Mouse (Mus musculus): ENCODE results near the gene Gm49405. TPM values are rescaled to one million over a fixed set of nuclear protein-coding genes. Genes with fewer than 3 reads are reported as not detected.

Gene Gm49405
- total RNA-seq, 1 experiment, result 1.9 TPM

GRCm38 (mm10) chr19:3962469-3962868 lies 38.0 kb upstream of the Gm49405 start:
- in situ Hi-C loops (cut with MboI; ENCODE audit: low sequenced_read_pairs in 2 of 2, unreplicated experiment in 2 of 2), result no loop called here
- H3K36me3 ChIP-seq (ENCODE audit: control insufficient read depth, insufficient read depth, low read length, poor library complexity, severe bottlenecking), result no peaks in the 10 kb centered on the region
- DNase-seq (ENCODE audit: low read depth, low spot score), result peak; percentile 42

GRCm38 (mm10) chr19:3964030-3964429 lies 36.4 kb upstream of the Gm49405 start:
- TF ChIP-seq ZC3H11A (IDR thresholded peaks at IDR 0.05; ENCODE audit: borderline replicate concordance, low read depth, low read length) (no peak), MAFK (IDR thresholded peaks at IDR 0.05; ENCODE audit: insufficient read depth, low read depth, low read length) (no peak), HCFC1 (IDR thresholded peaks at IDR 0.05; ENCODE audit: borderline replicate concordance, insufficient read depth, low read length) (no peak), ZNF384 (IDR thresholded peaks at IDR 0.05; ENCODE audit: low read depth, low read length) (no peak)
- no peak for DNase-seq (ENCODE audit: low read depth, low spot score)
- H3K4me3 ChIP-seq (ENCODE audit: insufficient read depth in 1 of 2, low read depth in 1 of 2, low read length in 2 of 2, poor library complexity in 1 of 2, severe bottlenecking in 1 of 2), result no peak overlapping the region
- no peaks in the 10 kb centered on the region; a peak in 1 of 4 replicates for H3K4me1 ChIP-seq (ENCODE audit: control insufficient read depth in 2 of 2, insufficient read depth in 2 of 2, low read length in 2 of 2, poor library complexity in 1 of 2)
- H3K36me3 ChIP-seq (ENCODE audit: control insufficient read depth, insufficient read depth, low read length, poor library complexity, severe bottlenecking), result no peaks in the 10 kb centered on the region
- H3K9me3 ChIP-seq (ENCODE audit: control insufficient read depth, insufficient read depth, low read depth, low read length), result no peaks in the 10 kb centered on the region
- H3K27ac ChIP-seq (ENCODE audit: insufficient read depth, low read depth, low read length, poor library complexity, severe bottlenecking), result no peak overlapping the region
- in situ Hi-C loops (cut with MboI; ENCODE audit: low sequenced_read_pairs in 2 of 2, unreplicated experiment in 2 of 2), result no loop called here
- H3K9ac ChIP-seq (ENCODE audit: insufficient read depth, low read depth, low read length, poor library complexity, severe bottlenecking), result no peak overlapping the region

More at GRCm38 (mm10) chr19:3962469-3962868, 38.0 kb upstream of the Gm49405 start:
- Histone ChIP-seq H3K9ac (ENCODE audit: insufficient read depth, low read depth, low read length, poor library complexity, severe bottlenecking) (no peak overlapping the region), H3K27ac (ENCODE audit: insufficient read depth, low read depth, low read length, poor library complexity, severe bottlenecking) (no peak overlapping the region), H3K4me3 (ENCODE audit: insufficient read depth in 1 of 2, low read depth in 1 of 2, low read length in 2 of 2, poor library complexity in 1 of 2, severe bottlenecking in 1 of 2) (no peak overlapping the region), H3K9me3 (ENCODE audit: control insufficient read depth, insufficient read depth, low read depth, low read length) (no peaks in the 10 kb centered on the region), H3K4me1 (ENCODE audit: control insufficient read depth in 2 of 2, insufficient read depth in 2 of 2, low read length in 2 of 2, poor library complexity in 1 of 2) (no peaks in the 10 kb centered on the region)
- TF ChIP-seq ZC3H11A (IDR thresholded peaks at IDR 0.05; ENCODE audit: borderline replicate concordance, low read depth, low read length) (no peak), CHD2 (IDR thresholded peaks at IDR 0.05; ENCODE audit: low read depth, low read length) (no peak), HCFC1 (IDR thresholded peaks at IDR 0.05; ENCODE audit: borderline replicate concordance, insufficient read depth, low read length) (no peak), MAFK (IDR thresholded peaks at IDR 0.05; ENCODE audit: insufficient read depth, low read depth, low read length) (no peak), ZNF384 (IDR thresholded peaks at IDR 0.05; ENCODE audit: low read depth, low read length) (no peak)

- Histone ChIP-seq H3K36me3 (ENCODE audit: control insufficient read depth, insufficient read depth, low read length, poor library complexity, severe bottlenecking) (no peaks in the 10 kb centered on the region), H3K27ac (ENCODE audit: insufficient read depth, low read depth, low read length, poor library complexity, severe bottlenecking) (no peak overlapping the region), H3K4me1 (ENCODE audit: control insufficient read depth in 2 of 2, insufficient read depth in 2 of 2, low read length in 2 of 2, poor library complexity in 1 of 2) (no peaks in the 10 kb centered on the region; a peak in 1 of 4 replicates), H3K9ac (ENCODE audit: insufficient read depth, low read depth, low read length, poor library complexity, severe bottlenecking) (no peak overlapping the region), H3K9me3 (ENCODE audit: control insufficient read depth, insufficient read depth, low read depth, low read length) (no peaks in the 10 kb centered on the region), H3K4me3 (ENCODE audit: insufficient read depth in 1 of 2, low read depth in 1 of 2, low read length in 2 of 2, poor library complexity in 1 of 2, severe bottlenecking in 1 of 2) (no peak overlapping the region)
- TF ChIP-seq MAFK (IDR thresholded peaks at IDR 0.05; ENCODE audit: insufficient read depth, low read depth, low read length) (no peak), HCFC1 (IDR thresholded peaks at IDR 0.05; ENCODE audit: borderline replicate concordance, insufficient read depth, low read length) (no peak), ZNF384 (IDR thresholded peaks at IDR 0.05; ENCODE audit: low read depth, low read length) (no peak), CHD2 (IDR thresholded peaks at IDR 0.05; ENCODE audit: low read depth, low read length) (no peak), ZC3H11A (IDR thresholded peaks at IDR 0.05; ENCODE audit: borderline replicate concordance, low read depth, low read length) (no peak)
- DNase-seq (ENCODE audit: low read depth, low spot score), result no peak
- in situ Hi-C loops (cut with MboI; ENCODE audit: low sequenced_read_pairs in 2 of 2, unreplicated experiment in 2 of 2), result no loop called here
Measured at GRCm38 (mm10) chr19:3966330-3967075, 33.9 kb upstream of the Gm49405 start.

- Histone ChIP-seq H3K9ac (ENCODE audit: insufficient read depth, low read depth, low read length, poor library complexity, severe bottlenecking) (no peak overlapping the region), H3K4me3 (ENCODE audit: insufficient read depth in 1 of 2, low read depth in 1 of 2, low read length in 2 of 2, poor library complexity in 1 of 2, severe bottlenecking in 1 of 2) (no peak overlapping the region), H3K27ac (ENCODE audit: insufficient read depth, low read depth, low read length, poor library complexity, severe bottlenecking) (no peak overlapping the region), H3K4me1 (ENCODE audit: control insufficient read depth in 2 of 2, insufficient read depth in 2 of 2, low read length in 2 of 2, poor library complexity in 1 of 2) (peaks cover 0 to 2% of the 10 kb centered on the region in 2 experiments; a peak in 1 of 4 replicates), H3K36me3 (ENCODE audit: control insufficient read depth, insufficient read depth, low read length, poor library complexity, severe bottlenecking) (no peaks in the 10 kb centered on the region), H3K9me3 (ENCODE audit: control insufficient read depth, insufficient read depth, low read depth, low read length) (no peaks in the 10 kb centered on the region)
- no peak for DNase-seq (ENCODE audit: low read depth, low spot score)
- in situ Hi-C loops (cut with MboI; ENCODE audit: low sequenced_read_pairs in 2 of 2, unreplicated experiment in 2 of 2), result no loop called here
- TF ChIP-seq CHD2 (IDR thresholded peaks at IDR 0.05; ENCODE audit: low read depth, low read length) (no peak), ZNF384 (IDR thresholded peaks at IDR 0.05; ENCODE audit: low read depth, low read length) (no peak), ZC3H11A (IDR thresholded peaks at IDR 0.05; ENCODE audit: borderline replicate concordance, low read depth, low read length) (no peak), MAFK (IDR thresholded peaks at IDR 0.05; ENCODE audit: insufficient read depth, low read depth, low read length) (no peak), HCFC1 (IDR thresholded peaks at IDR 0.05; ENCODE audit: borderline replicate concordance, insufficient read depth, low read length) (no peak)
Measured at GRCm38 (mm10) chr19:3967258-3967657, 33.2 kb upstream of the Gm49405 start.

Measured in ES-E14 (cell line).